Mouse (Mus musculus) liver, embryonic 14.5 days (tissue): ENCODE measurements around the gene Cadm2.

ENCODE experiments used
- CTCF ChIP-seq: IDR thresholded peaks from 2 replicates; pipeline ENCODE4 v1.5.1; 2016; ENCODE audit warnings: antibody characterized with exemption, low read depth, control low read depth
- EP300 ChIP-seq: IDR thresholded peaks from 2 replicates; pipeline ENCODE4 v1.6.1; 2016; ENCODE audit warnings: antibody characterized with exemption, low read depth

- TF ChIP-seq EP300 = no peak
- TF ChIP-seq CTCF = no peak
Measured at GRCm38 (mm10) chr16:67243598-67243997, 377.1 kb downstream of the Cadm2 start.
